Mouse (Mus musculus) CH12F3 (cell line): ENCODE results near the gene Plcz1.

Experiments used
- in situ Hi-C: fragments of 300-500 bp; cut with MboI; formaldehyde crosslinking; loops from 2 replicates; pipeline ENCODE4 v1.14.3; 2020; ENCODE audit warnings: low sequenced_read_pairs

The Plcz1 gene

DNA sequence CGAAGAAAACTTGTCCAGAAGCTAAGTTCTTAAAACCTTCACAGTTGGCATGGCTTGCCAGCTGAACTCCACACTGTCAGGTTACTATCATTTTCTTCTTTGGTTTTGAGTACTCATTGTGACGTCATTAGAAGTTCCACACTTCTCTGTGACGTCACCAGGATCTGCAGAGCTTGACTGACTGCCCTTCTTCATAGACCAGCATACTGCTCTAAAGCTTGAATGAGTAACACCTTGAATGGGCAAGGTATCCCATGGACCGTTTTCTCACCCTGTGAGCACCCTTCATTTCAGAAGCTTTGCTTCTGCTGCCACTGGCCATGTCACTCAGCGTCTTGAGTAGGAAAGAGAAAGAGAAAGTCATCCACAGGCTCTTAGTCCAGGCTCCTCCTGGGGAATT, at the start of gene Plcz1:
Plcz1 (minus strand) TSS at position 101 of the 400 bp plus-strand sequence.
- in situ Hi-C loops: no loop called here

DNA sequence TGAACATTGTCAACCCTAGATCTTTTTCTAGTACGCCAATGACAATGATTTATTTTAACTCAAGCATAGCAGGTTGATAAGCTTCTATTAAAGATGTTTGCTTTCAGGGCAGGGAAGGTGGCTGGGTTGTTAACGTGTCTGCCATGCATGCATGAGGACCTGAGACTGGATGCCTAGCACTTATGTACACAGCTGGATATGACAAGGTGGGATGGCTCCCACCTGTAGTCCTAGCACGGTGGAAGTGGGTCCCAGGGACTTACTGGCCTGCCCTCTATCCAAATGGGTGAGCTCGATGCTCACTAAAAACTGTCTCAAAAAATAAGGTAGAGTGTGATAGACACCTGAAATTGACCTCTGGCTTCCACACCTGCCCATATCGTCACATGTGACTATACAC, 48.6 kb upstream of the Plcz1 start:
- in situ Hi-C loops: no loop called here

DNA sequence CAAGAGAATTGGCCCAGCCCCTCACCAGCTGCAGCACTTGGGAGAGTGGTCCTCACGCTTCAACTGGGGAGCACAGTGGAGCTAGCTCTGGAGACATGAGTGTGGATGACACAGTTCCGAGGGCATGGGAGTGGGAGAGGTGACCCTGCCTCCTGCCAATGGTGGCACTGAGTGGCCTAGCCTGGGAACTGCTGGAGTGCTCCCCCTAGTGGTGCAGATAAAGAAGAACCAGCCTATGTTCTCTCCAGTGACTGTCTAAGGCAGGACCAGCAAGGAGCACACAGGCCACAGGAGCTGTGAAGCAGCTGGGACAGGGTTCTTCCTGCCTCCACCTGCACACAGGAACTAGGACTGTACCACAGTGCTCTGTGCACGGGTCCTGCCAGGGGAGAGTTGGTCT, 40.5 kb upstream of the Plcz1 start:
- in situ Hi-C loops: no loop called here

DNA sequence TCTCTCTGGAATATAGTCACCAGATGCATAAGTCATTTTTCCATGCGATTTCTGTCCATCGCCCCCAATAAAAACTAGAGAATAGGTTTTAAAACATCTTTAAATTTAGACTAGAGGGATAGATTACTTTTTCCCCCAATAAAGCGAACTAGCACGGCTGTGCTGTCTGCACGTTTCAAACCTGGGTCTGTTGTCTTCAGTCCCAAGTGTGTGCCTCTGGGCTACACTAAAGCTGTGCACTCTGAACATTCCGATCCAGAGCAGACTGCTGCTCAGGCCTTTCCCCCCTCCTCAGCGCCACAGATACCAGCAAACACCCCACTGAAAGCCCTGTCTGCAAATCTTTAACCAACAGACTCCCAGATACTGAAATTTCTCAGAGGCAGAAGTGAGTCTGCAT, 39.7 kb upstream of the Plcz1 start:
- in situ Hi-C loops: no loop called here

DNA sequence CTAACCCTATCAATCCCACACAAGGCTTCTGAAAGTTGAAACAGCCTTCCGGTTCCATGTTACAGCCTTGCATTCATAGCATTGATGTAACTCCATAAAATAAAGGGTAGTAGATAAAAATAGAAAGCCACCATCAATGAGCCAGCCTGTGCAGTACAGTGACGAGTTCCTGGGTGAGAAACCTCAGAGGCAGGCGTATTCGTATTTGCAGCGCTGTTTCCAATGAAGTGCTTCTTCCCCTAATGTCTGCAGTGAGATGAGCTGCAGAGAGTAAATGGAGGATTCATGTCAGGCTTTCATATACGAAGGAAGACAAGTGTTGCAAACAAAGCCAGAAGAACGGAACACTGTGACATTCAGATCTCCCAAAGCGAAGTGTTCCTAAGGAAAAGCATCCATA, 27.9 kb upstream of the Plcz1 start:
- in situ Hi-C loops: no loop called here

DNA sequence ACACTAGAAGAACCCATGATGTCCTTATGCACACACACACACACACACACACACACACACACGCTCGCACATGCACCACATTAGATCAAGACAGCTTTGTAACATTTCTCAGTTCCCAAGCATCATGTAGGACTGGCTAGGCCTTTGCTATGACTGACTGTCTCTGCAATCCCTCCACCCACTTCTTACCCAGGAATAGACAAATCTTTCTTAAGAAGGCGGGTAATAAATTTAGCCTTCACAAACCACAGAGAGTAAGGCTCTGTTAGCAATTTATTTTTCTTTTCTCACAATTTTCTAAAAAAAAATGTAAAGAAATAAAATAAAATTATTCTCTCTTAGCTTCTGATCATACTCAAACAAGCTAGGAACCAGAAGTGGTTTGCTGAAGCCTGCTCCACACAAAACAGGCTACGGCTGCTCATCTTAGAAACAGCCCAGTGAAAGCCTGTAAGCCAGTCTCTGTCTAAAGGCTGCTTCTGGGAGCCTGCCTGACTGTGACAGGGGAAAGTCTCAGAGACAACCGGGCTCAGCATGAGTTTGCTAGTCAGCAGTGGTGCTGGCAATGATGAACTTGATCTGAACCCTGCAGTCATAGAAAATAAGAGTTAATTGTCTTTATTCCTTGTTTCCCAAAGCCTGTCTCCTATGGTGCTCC, 13.1 kb upstream of the Plcz1 start:
- in situ Hi-C loops: no loop called here

DNA sequence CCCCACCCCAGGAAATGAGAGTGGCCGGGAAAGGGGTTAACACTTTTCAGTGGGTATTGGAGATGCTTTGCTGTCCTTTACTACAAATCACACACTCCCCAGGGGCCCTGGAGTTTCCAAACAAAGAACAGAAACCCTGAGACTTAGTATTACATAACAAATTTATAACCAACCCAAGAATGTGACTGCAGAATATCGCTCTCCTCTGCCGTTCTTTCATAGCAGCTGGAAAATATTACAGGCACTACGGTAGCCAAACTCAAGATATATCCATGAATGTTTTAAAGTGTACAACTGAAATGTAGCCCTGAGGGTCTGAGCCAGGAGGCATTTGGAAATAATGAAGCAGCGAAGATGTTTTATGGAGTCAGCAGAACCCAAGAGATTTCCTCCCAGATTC, 10.2 kb upstream of the Plcz1 start:
- in situ Hi-C loops: no loop called here

DNA sequence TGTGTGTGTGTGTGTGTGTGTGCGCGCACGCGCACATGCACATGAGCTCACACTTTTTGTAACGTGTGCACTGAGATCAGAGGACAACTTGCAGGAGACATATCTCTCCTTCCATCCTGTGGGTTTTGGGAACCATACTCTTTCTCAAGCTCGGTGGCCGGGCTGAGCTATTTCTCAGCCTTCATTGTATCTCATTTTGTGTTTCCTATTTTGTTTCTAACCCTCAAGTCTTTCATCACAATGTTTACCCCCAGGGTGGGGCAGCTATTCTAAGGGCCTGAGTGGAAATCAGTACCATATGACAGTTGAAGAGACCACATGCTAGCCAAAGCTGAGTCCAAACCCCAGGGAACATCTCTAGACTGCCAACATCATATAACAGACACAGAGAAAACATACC, 305 bp downstream of the Plcz1 start, which contains the start of gene Capza3:
Capza3 (plus strand) TSS at position 301 of the 400 bp plus-strand sequence.
- in situ Hi-C loops: no loop called here

DNA sequence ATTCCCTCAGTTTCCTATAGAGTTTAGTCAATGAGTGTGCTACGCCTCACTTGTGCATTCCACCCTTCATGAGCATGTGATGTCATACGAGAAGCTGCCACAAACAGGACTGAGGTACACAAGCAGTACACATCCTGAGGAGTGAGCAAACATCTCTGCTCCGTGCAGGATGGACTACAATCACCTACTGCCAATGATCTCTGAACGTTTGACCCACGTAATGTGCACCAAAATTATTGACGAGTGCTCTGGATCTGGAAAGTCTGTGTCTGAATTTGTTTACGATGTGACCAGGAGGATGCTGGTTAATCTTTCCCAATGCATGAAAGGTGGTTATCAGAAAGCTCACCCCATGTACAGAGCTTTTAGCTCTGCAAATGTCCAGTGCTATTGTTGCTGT, 16.9 kb downstream of the Plcz1 start:
- in situ Hi-C loops: no loop called here

DNA sequence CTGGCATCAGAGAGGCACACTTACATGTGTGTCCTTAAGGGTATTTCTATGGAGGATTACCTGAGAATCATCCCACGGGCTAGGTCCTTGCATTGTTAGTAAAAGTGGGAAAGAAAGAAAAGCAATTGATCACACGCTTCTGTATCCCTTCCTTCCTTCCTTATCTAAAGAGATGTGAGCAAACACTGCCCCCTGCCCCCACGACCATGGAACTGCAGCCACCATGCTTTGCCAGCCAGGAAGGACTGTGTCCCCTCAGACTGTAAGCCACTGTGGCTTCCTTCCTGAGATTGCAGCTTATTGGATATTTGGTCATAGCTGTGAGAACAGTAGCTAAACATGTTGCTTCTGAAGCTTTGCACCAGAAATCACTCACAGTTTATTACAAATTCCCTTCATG, 36.1 kb downstream of the Plcz1 start:
- in situ Hi-C loops: no loop called here

DNA sequence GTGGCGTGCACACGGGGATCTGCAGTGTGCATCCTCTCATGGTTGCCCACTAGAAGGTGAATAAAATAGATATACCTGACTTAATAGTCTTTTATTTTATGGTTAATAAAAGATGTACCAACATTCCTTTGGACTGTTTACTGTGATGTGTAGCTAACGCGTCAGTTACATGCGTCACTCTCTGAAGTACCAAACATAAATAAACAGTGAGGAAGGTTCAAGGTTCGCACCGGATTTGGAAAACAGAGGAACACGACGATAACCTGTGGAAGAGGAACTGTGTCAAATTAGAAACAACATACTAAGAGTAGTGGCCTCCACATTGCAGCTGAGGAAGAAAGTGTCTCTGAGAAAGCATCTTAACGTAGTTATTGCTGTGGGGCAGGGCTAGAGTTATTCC, 51.7 kb downstream of the Plcz1 start:
- in situ Hi-C loops: no loop called here

DNA sequence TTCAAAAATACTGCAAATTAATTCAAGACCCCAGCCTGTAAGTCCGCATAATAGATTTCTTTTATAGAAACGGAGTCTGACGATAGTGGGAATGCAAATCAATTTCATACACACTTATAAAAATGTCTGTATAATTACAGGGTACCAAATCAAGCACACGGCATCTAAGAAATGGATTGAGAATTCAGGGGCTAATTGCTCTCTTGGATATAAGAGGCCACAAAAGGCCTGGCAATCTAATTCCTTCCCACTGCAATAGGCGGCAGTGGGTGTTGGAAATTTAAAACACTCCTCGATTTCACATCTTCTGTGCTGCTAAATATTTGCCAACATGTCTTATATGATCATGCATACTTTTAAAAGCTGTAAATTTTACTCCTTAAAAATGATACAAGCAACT, 52.2 kb downstream of the Plcz1 start:
- in situ Hi-C loops: no loop called here

DNA sequence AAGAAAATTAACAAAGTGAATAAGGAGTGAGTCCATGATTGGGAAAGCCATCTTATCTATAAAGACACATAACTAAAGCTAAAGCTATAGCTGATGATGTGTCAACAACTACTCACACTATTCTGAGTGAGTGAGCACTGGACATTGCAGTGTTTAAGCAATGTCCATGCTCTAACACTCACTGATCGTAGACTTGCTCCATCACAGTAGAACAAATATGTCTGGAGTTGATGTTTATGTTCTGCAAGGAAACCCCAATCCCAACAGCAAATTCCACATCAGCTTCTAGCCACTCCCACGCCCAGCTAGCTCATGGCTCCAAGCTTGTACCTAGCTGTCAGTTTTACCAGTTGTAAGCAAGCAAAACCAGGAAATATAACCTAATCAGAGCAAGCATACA, 54.7 kb downstream of the Plcz1 start:
- in situ Hi-C loops: no loop called here

DNA sequence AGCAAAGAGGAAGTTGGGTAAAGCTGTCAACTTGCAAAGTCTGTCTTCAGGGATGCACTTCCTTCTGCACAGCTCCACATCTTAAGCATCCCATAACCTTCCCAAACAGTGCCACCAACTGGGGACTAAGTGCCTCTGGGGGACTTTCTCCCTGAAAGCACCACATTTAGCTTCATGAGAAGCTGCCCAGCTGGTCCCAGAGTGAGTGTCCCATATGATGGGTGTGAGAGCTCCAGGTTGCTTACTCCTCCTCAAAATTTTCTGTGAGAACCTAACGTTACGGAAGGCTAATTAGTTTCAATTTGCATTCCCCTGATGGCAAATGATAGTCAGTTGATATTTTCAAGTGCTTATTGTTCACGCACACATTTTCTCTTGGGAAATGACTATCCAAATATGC, 57.2 kb downstream of the Plcz1 start:
- in situ Hi-C loops: no loop called here

DNA sequence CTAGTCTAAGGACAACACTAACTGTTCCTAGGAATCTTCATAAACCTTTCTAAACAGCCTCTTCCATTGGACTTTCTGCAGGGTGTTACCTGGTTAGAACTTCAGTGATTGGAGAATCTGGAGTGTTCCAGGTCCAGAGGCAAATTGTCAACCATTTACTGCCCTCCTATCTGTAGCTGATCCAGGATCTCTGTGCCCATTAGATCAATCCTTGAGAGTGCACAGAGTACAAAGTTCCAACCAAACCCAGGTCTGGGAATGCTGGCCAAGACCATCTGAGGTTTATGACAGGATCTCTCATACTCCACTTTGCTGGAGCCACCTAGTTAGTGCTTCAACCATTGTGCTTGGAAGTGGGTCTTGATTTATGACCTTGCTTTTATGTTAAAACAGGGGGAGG, 60.2 kb downstream of the Plcz1 start:
- in situ Hi-C loops: no loop called here

DNA sequence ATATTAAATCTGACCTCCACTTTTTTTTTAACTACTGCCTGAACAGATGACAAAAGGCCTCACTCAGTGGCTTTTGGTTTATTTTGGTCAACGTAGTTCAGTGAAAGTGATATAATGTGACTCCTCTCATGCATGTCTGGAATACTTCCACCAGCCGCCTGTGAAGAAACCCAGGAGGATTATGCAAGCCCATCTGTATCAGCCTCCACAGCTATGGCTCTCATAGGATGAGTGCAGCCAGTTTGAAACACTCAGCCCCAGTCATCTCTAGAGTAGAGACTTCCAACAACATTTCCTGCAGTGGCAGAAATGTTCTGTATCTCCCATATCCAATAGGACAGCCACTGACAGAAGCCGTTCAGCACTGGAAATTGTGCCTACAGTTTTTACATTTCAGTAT, 63.1 kb downstream of the Plcz1 start:
- in situ Hi-C loops: no loop called here

DNA sequence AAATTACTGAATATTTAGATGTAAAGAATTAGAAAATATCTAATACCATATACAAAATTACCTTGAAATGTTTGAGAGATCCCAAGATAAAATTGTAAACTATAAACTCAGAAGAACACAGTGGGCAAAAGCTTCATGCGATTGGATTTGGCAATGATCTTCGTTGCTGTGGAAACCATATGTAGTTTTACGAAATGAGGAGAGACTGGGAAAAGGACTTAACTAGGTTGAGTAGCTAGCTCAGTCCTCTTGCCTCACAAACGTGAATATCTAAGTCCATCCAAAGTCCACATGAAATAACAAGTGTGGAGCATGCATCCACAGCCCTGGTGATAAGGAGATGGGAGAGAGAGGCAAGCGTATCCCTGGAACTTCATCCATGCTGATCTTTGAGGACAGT, 66.6 kb downstream of the Plcz1 start:
- in situ Hi-C loops: no loop called here

DNA sequence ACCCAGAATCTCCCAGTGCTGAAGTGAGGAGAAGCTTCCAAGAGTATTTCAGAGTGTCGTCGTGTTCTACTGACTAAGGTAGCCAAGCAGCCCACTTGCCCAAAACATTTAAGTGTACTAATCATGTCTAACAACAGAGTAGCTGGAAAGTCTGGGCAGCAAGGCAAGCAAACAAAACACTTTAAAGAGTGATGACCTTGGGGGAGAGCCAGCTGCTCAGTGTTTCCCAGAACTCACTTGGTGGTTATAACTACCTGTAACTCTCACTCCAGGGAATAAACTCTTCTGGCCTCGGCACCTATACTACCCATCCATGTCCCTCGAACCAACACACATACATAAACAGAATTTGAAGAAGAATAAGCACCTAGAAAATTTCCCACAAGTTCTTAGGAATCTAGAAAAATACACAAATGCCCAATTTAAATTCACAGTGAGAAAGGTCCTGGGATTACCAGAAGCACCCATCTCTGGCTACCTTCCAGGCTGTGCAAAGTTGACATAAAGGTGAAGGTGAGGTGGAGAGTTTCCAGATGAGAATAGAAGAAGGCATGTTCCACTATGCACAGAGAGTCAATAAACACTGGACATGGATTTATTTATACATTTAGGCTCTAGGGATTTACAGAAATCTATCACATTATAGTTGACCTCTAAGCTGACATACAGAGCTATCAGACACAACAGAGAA, 69.5 kb downstream of the Plcz1 start:
- in situ Hi-C loops: no loop called here

DNA sequence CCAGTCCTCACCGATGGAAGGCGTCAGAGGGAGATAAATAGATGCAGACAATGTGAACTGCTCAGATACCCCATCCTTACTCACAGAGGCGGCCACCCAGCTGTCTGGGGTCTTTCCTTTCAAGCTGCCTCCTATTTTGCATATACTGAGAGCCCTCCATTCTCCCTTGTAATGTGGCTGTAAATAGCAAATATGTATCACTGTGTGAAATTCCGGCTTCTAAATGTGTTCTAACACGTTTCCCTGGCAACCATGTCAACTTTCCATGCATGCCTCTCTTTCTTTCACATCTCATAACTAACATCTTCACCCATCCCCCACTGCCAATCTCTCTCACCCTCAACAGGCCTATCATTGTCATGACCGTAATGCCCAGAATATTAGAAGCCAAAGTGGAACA, 74.6 kb downstream of the Plcz1 start:
- in situ Hi-C loops: no loop called here

DNA sequence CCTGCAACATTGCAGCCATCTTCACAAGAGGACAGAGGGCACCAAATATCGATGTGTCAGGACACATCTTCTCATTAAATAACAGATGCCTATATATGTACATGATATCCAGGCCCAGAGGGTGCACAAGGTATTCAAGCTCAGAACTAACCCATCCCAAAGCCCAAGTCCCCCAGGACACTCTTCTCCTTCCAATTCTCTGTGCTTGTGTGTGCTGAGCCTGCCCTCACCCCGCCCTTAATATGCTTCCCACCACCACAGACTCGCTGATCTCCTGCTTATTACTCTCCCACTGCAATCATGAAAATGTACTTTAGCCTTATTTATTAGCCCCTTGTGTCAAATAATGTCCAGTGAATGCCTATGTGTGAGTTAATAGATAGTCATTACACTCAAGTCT, 76.4 kb downstream of the Plcz1 start:
- in situ Hi-C loops: no loop called here

DNA sequence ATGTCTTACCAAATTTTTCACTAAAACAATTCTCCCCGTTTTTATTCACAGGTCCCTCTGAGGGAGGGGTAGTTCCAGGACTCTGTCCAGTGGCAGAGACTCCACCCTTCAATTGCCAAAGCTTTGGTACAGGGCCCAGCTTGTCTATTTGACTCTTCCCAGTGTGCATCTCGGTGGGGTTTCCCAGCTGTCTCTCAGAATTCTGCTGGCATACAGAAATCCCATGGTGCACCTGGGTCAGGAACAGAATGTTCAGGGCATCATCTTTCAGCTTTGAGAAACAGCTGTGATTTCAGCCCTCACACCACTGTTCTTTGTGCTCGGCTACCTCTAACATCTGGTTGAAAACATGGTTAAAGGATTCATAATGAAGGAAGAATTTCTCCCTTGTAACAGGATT, 77.5 kb downstream of the Plcz1 start:
- in situ Hi-C loops: no loop called here

DNA sequence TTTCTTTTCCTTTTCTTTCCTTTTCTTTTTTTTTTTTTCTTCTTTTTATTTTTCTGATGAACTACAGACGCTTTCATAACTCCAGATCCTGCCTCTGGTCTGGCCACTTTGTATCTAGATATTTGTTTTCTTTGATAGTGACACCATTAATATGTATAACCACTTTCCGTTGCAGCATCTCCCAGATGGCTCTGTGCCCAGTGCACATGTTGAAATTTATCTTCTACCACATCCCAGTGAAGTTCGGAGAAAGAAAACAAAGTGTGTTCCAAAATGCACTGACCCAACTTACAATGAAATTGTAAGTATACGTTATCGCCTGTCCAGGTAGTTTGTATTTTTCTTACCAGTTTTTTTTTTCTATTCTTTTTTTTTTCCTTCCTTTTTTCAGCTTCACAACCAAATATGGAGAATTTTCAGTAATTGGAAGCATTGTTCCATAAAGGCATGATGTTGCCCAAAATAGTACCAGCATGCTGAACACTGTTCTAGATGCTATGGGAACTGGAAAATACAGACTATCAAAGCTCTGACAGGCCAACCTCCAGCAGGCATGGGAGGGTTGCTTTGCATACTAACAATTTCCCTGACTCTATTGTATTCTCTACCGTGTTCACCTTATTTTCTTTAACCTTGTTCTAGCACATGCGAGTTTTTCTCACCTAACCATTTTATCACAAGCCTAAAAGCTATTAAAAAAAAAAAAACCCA, 83.6 kb downstream of the Plcz1 start:
- in situ Hi-C loops: no loop called here
